Mouse (Mus musculus) spleen, postnatal 4 days (tissue): ENCODE measurements around the gene Elp1.

Experiments
- DNase-seq, 2 experiments: peaks; one replicate each; pipeline ENCODE4 v3.0.0; 2022; ENCODE audit warnings: low spot score in 2 of 2

Elp1 gene

DNA sequence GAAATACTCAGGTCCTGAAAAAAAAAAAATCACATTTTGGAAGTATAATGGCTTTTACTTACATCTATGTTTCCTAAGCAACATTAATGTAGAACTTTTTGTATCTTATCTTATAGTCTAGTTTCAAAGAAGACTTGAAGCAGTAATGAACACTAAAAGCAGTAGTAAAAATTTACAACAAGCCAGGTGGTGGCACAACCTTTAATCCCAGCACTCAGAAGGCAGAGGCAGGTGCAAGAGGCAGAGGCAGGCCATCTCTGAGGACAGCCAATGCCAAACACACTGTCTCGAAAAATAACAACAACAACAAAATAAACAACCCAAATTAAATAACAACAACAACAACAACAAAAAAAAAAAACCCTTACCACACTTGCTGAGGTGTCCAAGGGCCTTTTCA, 31.1 kb downstream of the Elp1 start:
- no peak for DNase-seq

GRCm38 (mm10) chr4:56768913-56769312, 33.2 kb downstream of the Elp1 start:
- DNase-seq: no peak

GRCm38 (mm10) chr4:56767861-56768284, 34.3 kb downstream of the Elp1 start:
- DNase-seq: no peak

- DNase-seq: no peak
Observed at GRCm38 (mm10) chr4:56757693-56758092, 44.4 kb downstream of the Elp1 start.

DNA sequence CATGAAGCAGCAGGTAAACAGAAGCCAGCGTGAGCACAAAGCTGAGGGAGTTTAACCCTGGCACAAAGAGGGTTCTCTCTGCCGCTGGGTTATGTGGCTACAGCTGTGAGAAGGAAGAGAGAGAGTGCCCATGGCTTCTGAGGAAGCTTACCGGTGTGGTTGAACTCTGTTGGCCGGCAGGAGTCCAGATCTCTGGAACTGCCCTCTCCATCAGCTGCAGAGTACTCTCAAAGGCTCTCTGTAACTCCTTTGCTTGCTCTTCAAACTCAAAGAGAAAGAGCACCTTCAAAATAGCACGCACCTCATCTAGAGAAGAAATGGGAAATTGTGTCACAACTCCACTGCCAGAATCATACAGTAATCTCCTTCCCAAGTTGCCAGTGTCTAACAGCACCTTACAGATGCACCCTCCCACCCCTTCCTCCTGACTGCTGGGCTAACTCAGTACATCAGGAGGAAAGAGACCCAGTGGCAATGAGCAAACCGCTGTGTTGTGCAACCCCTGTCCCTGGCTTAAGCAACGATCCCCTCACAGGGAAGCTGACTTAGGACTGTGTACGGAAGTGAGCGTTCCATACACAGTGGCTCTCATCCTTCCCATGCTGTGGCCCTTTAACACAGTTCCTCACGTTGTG, 45.0 kb downstream of the Elp1 start:
- peak in 1 of 2 experiments; percentile 47 for DNase-seq

GRCm38 (mm10) chr4:56756021-56756420, 46.1 kb downstream of the Elp1 start:
- no peak for DNase-seq

- DNase-seq: no peak
Observed at GRCm38 (mm10) chr4:56747456-56747855, 54.7 kb downstream of the Elp1 start.

- DNase-seq: no peak
Observed at GRCm38 (mm10) chr4:56746345-56746744, 55.8 kb downstream of the Elp1 start.

- DNase-seq: no peak
Observed at GRCm38 (mm10) chr4:56743363-56744195, 58.6 kb downstream of the Elp1 start, which contains the start of gene Actl7a. Actl7a (plus strand) TSS chr4:56743413.

- no peak for DNase-seq
Observed at GRCm38 (mm10) chr4:56742698-56743097, 59.4 kb downstream of the Elp1 start.

DNA sequence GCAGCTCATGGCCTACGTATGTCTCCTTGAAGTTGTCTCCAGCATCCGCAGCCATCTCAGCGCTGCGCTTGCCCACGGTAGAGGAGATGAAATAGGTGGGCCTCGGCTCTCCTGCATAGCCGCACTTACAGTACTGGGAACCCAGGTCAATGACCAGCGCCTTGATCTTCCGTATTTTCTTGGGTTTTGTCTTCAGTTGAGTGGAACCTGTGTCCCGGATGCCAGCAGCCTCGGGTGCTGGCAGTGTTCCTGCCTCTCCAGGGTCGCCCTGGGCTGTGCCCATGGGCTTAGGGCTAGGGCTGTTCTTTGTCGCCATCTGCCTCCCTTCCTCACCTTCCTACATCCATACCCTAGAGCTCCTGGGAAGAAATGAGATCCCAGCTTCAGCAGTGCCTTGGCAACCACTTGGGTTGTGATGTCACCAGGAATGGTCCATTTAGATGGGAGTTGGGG, 61.1 kb downstream of the Elp1 start, which contains the start of gene Actl7b:
Gene Actl7b (minus strand): TSS at position 403 of the 453 bp plus-strand sequence.
- DNase-seq: no peak

- DNase-seq: no peak
Observed at GRCm38 (mm10) chr4:56740611-56741010, 61.5 kb downstream of the Elp1 start.

GRCm38 (mm10) chr4:56740020-56740485, 62.1 kb downstream of the Elp1 start, which contains the start of gene Gm26657:
Gm26657 (plus strand) TSS chr4:56740070.
- DNase-seq: no peak

GRCm38 (mm10) chr4:56725839-56726238, 76.3 kb downstream of the Elp1 start:
- no peak for DNase-seq

DNA sequence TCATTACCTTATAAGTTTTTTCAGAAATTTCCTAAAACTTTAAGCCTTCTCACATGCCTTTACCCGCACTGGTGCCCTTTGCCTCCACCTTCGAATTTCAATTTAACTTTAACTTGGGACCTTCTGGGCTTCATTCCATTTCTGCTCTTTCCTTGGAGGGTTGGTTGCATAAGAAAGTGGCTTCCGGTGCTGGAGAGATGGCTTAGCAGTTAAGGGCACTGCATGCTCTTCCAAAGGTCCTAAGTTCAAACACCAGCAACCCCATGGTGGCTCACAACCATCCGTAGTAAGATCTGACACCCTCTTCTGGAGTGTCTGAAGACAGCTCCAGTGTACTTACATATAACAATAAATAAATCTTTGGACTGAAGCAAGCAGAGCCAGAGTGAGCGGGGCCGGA, 78.9 kb downstream of the Elp1 start:
- DNase-seq: no peak

- DNase-seq: no peak
Observed at GRCm38 (mm10) chr4:56722346-56722745, 79.8 kb downstream of the Elp1 start.

DNA sequence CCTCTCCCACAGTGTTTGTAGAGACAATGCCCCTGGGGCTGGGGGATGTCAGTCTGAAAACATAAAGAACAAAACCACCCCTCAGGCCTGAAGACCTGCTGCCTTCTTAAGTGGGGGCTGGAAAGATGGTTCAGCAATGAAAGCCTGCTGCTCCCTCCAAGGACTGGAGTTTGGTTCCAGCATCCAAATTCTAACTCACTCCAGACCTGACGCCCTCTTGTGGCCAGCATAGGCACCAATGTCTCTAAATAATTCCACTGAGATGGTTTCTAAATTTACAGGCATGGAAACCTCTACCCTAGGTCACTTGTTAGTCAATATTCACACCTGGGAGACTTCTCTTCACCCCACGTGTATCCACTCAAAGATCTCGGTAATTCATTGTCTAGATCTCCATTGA, 80.7 kb downstream of the Elp1 start:
- DNase-seq: no peak

- no peak for DNase-seq
Observed at GRCm38 (mm10) chr4:56720403-56720802, 81.7 kb downstream of the Elp1 start.

DNA sequence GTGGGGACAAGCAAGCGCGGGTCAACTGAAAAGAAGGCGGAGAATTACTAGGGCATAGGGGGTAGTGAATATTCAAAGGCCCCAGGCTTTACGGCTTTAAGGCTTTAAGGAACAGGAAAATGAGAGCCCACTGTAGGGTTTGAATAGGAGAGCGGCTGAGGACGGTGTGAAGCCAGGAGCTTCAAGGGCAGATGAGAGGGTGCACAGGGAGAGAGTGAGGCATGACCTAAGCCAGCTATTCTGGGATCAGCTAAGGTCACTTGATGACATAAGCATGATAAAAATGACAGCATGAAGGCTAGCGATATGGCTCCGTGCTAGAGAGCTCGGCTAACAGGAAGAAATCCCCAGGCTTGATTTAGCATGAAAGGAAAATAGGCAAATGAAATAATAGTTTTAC, 82.7 kb downstream of the Elp1 start:
- no peak for DNase-seq

- DNase-seq: no peak
Observed at GRCm38 (mm10) chr4:56718573-56719442, 83.3 kb downstream of the Elp1 start.

- no peak for DNase-seq
Observed at GRCm38 (mm10) chr4:56717932-56718331, 84.2 kb downstream of the Elp1 start.

DNA sequence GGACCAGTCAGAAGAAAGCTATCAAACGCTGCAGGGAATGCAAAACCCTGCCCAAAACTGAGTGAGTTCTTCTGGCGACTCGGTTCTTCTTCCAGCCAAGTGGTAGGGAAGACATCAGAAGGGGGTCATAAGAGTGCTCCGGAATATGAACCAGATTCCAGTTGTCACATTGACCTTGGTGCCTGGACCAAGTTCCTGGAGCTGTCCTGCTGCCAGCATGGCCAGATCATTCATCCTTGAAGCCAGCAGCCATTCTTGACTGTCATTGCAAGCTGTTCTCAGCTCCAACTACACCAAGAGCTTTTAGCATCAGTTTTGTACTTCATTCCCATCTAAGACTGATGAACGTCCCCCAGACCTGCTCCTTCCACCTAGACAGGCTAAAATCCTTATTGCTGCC, 85.3 kb downstream of the Elp1 start:
- no peak for DNase-seq
